Mouse (Mus musculus): ENCODE measurements around the gene BC048562. TPM values are rescaled to one million over a fixed set of nuclear protein-coding genes. Genes with fewer than 3 reads are reported as not detected.

BC048562 gene
- total RNA-seq, 1 experiment from 2014 or later: not detected

DNA sequence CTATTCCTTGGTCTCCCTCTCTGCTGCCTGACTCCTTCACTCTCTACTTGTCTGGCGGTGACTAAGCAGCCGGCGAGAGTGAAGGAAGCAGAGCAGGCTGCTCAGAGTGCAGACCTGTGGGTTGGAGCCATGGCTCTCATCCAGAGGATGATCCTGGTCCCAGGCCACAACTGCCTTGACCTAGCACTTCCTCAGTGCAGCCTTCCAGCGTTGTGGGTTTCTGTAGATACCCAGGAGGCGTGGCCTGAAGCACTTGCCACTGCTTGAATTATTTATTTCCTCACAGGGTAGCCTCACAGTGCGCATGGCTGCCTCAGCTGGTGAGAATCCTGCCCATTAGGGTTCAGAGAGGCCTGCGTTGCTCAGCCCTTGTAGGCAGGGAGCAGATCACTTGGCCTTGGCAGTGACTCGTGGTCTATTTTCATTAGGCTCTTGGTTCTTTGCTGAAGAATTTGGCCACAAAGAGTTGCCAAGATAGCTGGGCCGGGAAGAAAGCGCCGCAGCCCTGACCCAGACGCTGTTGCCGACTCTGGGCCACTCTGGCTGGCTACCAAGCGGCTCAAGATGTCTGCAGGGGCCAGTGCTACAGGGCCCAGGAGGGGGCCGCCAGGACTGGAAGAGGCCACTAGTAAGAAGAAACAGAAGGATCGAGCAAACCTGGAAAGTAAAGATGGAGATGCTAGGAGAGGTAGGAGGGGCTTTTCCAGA, 55.9 kb downstream of the BC048562 start:
- no peak for ATAC-seq (replicated peaks; ENCODE audit: insufficient number of reproducible peaks, low FRiP score, low TSS enrichment, poor library complexity, severe bottlenecking)

GRCm38 (mm10) chr9:108493246-108493645, 57.0 kb downstream of the BC048562 start:
- ATAC-seq (replicated peaks; ENCODE audit: insufficient number of reproducible peaks, low FRiP score, low TSS enrichment, poor library complexity, severe bottlenecking): no peak

- no peak for ATAC-seq (replicated peaks; ENCODE audit: insufficient number of reproducible peaks, low FRiP score, low TSS enrichment, poor library complexity, severe bottlenecking)
Measured at GRCm38 (mm10) chr9:108494146-108494825, 58.0 kb downstream of the BC048562 start.

- no peak for ATAC-seq (replicated peaks; ENCODE audit: insufficient number of reproducible peaks, low FRiP score, low TSS enrichment, poor library complexity, severe bottlenecking)
Measured at GRCm38 (mm10) chr9:108494905-108495304, 58.6 kb downstream of the BC048562 start.

Other genes with a start within 250 kb of the BC048562 start
- under 0.01 to 1.2 TPM in 2 of 3 replicates, not detected in the other for gene Bsn, start 246.1 kb upstream of the BC048562 start, total RNA-seq (2017)
- gene Dag1, start 172.5 kb upstream of the BC048562 start, total RNA-seq (2017): 3.2 to 5.7 TPM (median 5.0 TPM) in 3 replicates
- gene Nicn1, start 146.1 kb upstream of the BC048562 start, total RNA-seq (2017): 1.1 to 1.9 TPM (median 1.6 TPM) in 3 replicates
- 0.57 to 1.1 TPM in 2 of 3 replicates, not detected in the other for gene Amt, start 139.6 kb upstream of the BC048562 start, total RNA-seq (2017)
- gene Rhoa, start 130.4 kb upstream of the BC048562 start, total RNA-seq (2017): 777 to 880 TPM (median 867 TPM) in 3 replicates
- 9.4 to 19.9 TPM (median 16.0 TPM) in 3 replicates for gene Tcta, start 130.3 kb upstream of the BC048562 start, total RNA-seq (2017)
- gene Gpx1, start 97.6 kb upstream of the BC048562 start, total RNA-seq (2017): 1,210 to 1,931 TPM (median 1,658 TPM) in 3 replicates
- 106 to 168 TPM (median 114 TPM) in 3 replicates for gene Usp4, start 88.6 kb upstream of the BC048562 start, total RNA-seq (2017)
- gene 1700102P08Rik, start 43.7 kb upstream of the BC048562 start, total RNA-seq (2017): 3.5 to 8.4 TPM (median 4.9 TPM) in 3 replicates
- not detected in 3 replicates for gene Ccdc36, start 8.0 kb upstream of the BC048562 start, total RNA-seq (2017)
- 12.6 to 19.5 TPM (median 14.1 TPM) in 3 replicates for gene Ccdc71, start 24.0 kb downstream of the BC048562 start, total RNA-seq (2017)
- 0.48 to 0.97 TPM in 2 of 3 replicates, not detected in the other for gene Klhdc8b, start 25.1 kb downstream of the BC048562 start, total RNA-seq (2017)
- gene Lamb2, start 43.3 kb downstream of the BC048562 start, total RNA-seq (2017): not detected in 3 replicates
- gene Usp19, start 54.1 kb downstream of the BC048562 start, total RNA-seq (2017): 39.9 to 81.2 TPM (median 50.5 TPM) in 3 replicates
- gene Qars, start 71.2 kb downstream of the BC048562 start, total RNA-seq (2017): 129 to 159 TPM (median 133 TPM) in 3 replicates
- gene Qrich1, start 80.3 kb downstream of the BC048562 start, total RNA-seq (2017): 169 to 180 TPM (median 176 TPM) in 3 replicates
- 62.6 to 85.5 TPM (median 75.7 TPM) in 3 replicates for gene Impdh2, start 123.8 kb downstream of the BC048562 start, total RNA-seq (2017)
- gene Ndufaf3, start 131.0 kb downstream of the BC048562 start, total RNA-seq (2017): 8.3 to 13.4 TPM (median 8.5 TPM) in 3 replicates
- 30.3 to 61.1 TPM (median 44.8 TPM) in 3 replicates for gene Dalrd3, start 133.4 kb downstream of the BC048562 start, total RNA-seq (2017)
- 3.6 to 11.4 TPM (median 5.8 TPM) in 3 replicates for gene Wdr6, start 142.3 kb downstream of the BC048562 start, total RNA-seq (2017)
- 0.75 to 2.6 TPM (median 0.87 TPM) in 3 replicates for gene P4htm, start 161.2 kb downstream of the BC048562 start, total RNA-seq (2017)
- gene Arih2, start 212.9 kb downstream of the BC048562 start, total RNA-seq (2017): 163 to 214 TPM (median 169 TPM) in 3 replicates
- gene Slc25a20, start 225.6 kb downstream of the BC048562 start, total RNA-seq (2017): 41.3 to 54.1 TPM (median 43.3 TPM) in 3 replicates

Measured in monocyte, adult 5-6 weeks (primary cell).